ENCODE assay signal across 26 mouse cellular contexts in genomic region chr12:111457742-111458141, GRCm38 (mm10). TPM values are rescaled to one million over a fixed set of nuclear protein-coding genes. Genes with fewer than 3 reads are reported as not detected.
A peak's percentile ranks its signal among the peaks of the same experiment; 100 is the strongest.
DNase-seq lines count a peak whose midpoint lies in the region.
"Had no signal": no experiment of that assay in that cellular context is flagged by ENCODE, and none has a peak within 500 bp of the region (broad histone marks: within the 10 kb centered on the region; RNA-seq: fewer than 3 reads in every experiment).

No protein-coding gene starts in this region.

- peak; percentile 95 for DNase-seq in heart, adult 11 months
- DNase-seq in heart, postnatal 36 days, result no peak
- peak; percentile 51 to 66 for DNase-seq in heart, postnatal 10 days
- no peak for DNase-seq in heart, embryonic 10.5 days (ENCODE audit: low spot score)
- DNase-seq in skeletal muscle tissue, adult 2 months (ENCODE audit: low read depth, low spot score), result peak; percentile 61
- no peak for DNase-seq in embryo, embryonic 10 days (ENCODE audit: low spot score)
- DNase-seq: adrenal gland, adult 2 months; adrenal gland, postnatal 14 days; cerebellum, adult 11-12 months; cerebellum, adult 9-10 months; cerebellum, postnatal 14 days; forebrain, postnatal 0 days; gastrocnemius, postnatal 10 days; kidney, adult 2 months had no signal

- peaks cover 45% of the 10 kb centered on the region for H3K27me3 ChIP-seq in heart, embryonic 10.5 days (ENCODE audit: insufficient read depth, poor library complexity, severe bottlenecking)

- WGBS in heart, embryonic 10.5 days, result 66% methylated on average over 1 of the region's 1 CpGs
- WGBS in macrophage (ENCODE audit: missing documents), result 80% methylated on average over 1 of the region's 1 CpGs

- intact Hi-C loops in heart, postnatal 36 days (cut with DNase I), result loop anchor here (2.0 kb wide), 1 partner anchor 57 kb away; no protein-coding TSS in a partner anchor
- intact Hi-C loops in heart, postnatal 10 days (cut with DNase I), result no loop called here

- H3K27ac ChIP-seq in heart, embryonic 10.5 days, result no peak overlapping the region
- peak overlapping the region; percentile 80 for H3K27ac ChIP-seq in macrophage
- H3K27ac ChIP-seq: embryonic facial prominence, embryonic 12.5 days; embryonic facial prominence, embryonic 15.5 days; hindbrain, embryonic 12.5 days; hindbrain, embryonic 15.5 days had no signal

- H3K4me1 ChIP-seq in heart, embryonic 10.5 days, result peaks cover 36% of the 10 kb centered on the region

- H3K4me3 ChIP-seq in heart, embryonic 10.5 days, result no peak overlapping the region
- H3K4me3 ChIP-seq in macrophage (ENCODE audit: inconsistent target), result no peak overlapping the region
- H3K4me3 ChIP-seq: embryonic facial prominence, embryonic 12.5 days; embryonic facial prominence, embryonic 15.5 days; hindbrain, embryonic 12.5 days; hindbrain, embryonic 15.5 days had no signal

- no peaks in the 10 kb centered on the region for H3K9me3 ChIP-seq in heart, embryonic 10.5 days
- H3K9me3 ChIP-seq: embryonic facial prominence, embryonic 12.5 days; embryonic facial prominence, embryonic 15.5 days; hindbrain, embryonic 12.5 days; hindbrain, embryonic 15.5 days had no signal

- H3K36me3 ChIP-seq in heart, embryonic 10.5 days, result no peaks in the 10 kb centered on the region
- peaks cover 14% of the 10 kb centered on the region for H3K36me3 ChIP-seq in macrophage (ENCODE audit: inconsistent target)
- H3K36me3 ChIP-seq: embryonic facial prominence, embryonic 12.5 days; embryonic facial prominence, embryonic 15.5 days; hindbrain, embryonic 12.5 days; hindbrain, embryonic 15.5 days had no signal

- no peaks in the 10 kb centered on the region for H3K79me2 ChIP-seq in macrophage (ENCODE audit: inconsistent target)

RNA-seq across cellular contexts. Expression of gene Tnfaip2, which starts 15.5 kb away (rescaled TPM):
- total RNA-seq in heart, postnatal 36 days (2021), result 10 to 100 TPM; 32.7 to 38.8 TPM
- total RNA-seq in heart, postnatal 10 days (2021), result 10 to 100 TPM; 28.9 to 41.2 TPM
- 12.1 and 12.8 TPM in 2 replicates for polyA plus RNA-seq in heart, embryonic 10.5 days (2016; fragmentation: Nextera tagmentation; extraction: Ambion mirVana)
- total RNA-seq in macrophage (2018; cell fraction: chromatin; rRNA removed), result over 10,000 TPM in 4 of 26 experiments, 1,000 to 10,000 TPM in 18, 100 to 1,000 TPM in 4; 785 to 11,990 (median 4,844) TPM
- total RNA-seq in macrophage (2018; cell fraction: cytosol; rRNA removed), result 1,000 to 10,000 TPM in 8 of 26 experiments, 100 to 1,000 TPM in 18; 279 to 3,779 (median 516) TPM
- 1,000 to 10,000 TPM in 19 of 26 experiments, 100 to 1,000 TPM in 7; 417 to 7,545 (median 2,584) TPM for total RNA-seq in macrophage (2018; cell fraction: nucleus; rRNA removed)
- 127 to 339 TPM (median 289 TPM) in 3 replicates for polyA plus RNA-seq in macrophage (2018)
- polyA plus RNA-seq: CD4-positive, CD25-positive, alpha-beta regulatory T cell, adult 4 months had no signal

RNA-seq across cellular contexts. Expression of gene Gm266, which starts 27.9 kb away (rescaled TPM):
- total RNA-seq in heart, postnatal 36 days (2021), result under 1 TPM; 0.57 to 0.58 TPM
- total RNA-seq in heart, postnatal 10 days (2021), result 1 to 10 TPM; 2.2 to 2.4 TPM
- 4.6 and 15.2 TPM in 2 replicates for polyA plus RNA-seq in heart, embryonic 10.5 days (2016; fragmentation: Nextera tagmentation; extraction: Ambion mirVana)
- not detected for total RNA-seq in macrophage (2018; cell fraction: chromatin; rRNA removed)
- under 1 TPM in 2 of 26 experiments, not detected in 24; 0.10 to 0.14 TPM for total RNA-seq in macrophage (2018; cell fraction: cytosol; rRNA removed)
- total RNA-seq in macrophage (2018; cell fraction: nucleus; rRNA removed), result under 1 TPM in 1 of 26 experiments, not detected in 25; 0.86 TPM
- not detected in 3 replicates for polyA plus RNA-seq in macrophage (2018)
- total RNA-seq: adrenal gland, postnatal 14 days; hematopoietic stem cell, adult 5-6 weeks; MEL had no signal
- polyA plus RNA-seq: CD4-positive, CD25-positive, alpha-beta regulatory T cell, adult 4 months had no signal

RNA-seq across cellular contexts. Expression of gene Exoc3l4, which starts 40.9 kb away (rescaled TPM):
- total RNA-seq in heart, postnatal 36 days (2021), result 1 to 10 TPM; 2.9 to 3.0 TPM
- 1 to 10 TPM; 5.3 to 8.3 TPM for total RNA-seq in heart, postnatal 10 days (2021)
- polyA plus RNA-seq in heart, embryonic 10.5 days (2016; fragmentation: Nextera tagmentation; extraction: Ambion mirVana), result 14.5 and 14.6 TPM in 2 replicates
- 100 to 1,000 TPM in 1 of 26 experiments, 10 to 100 TPM in 23, 1 to 10 TPM in 2; 9.1 to 109 (median 30.7) TPM for total RNA-seq in macrophage (2018; cell fraction: chromatin; rRNA removed)
- 10 to 100 TPM in 20 of 26 experiments, 1 to 10 TPM in 6; 7.8 to 73.6 (median 15.0) TPM for total RNA-seq in macrophage (2018; cell fraction: cytosol; rRNA removed)
- 100 to 1,000 TPM in 4 of 26 experiments, 10 to 100 TPM in 20, 1 to 10 TPM in 2; 8.3 to 170 (median 42.3) TPM for total RNA-seq in macrophage (2018; cell fraction: nucleus; rRNA removed)
- 8.0 to 13.2 TPM (median 12.5 TPM) in 3 replicates for polyA plus RNA-seq in macrophage (2018)
- polyA plus RNA-seq: CD4-positive, CD25-positive, alpha-beta regulatory T cell, adult 4 months had no signal

RNA-seq across cellular contexts. Expression of gene Lbhd2, which starts 51.1 kb away (rescaled TPM):
- not detected for total RNA-seq in heart, postnatal 36 days (2021)
- total RNA-seq in heart, postnatal 10 days (2021), result not detected
- 0.21 and 0.30 TPM in 2 replicates for polyA plus RNA-seq in heart, embryonic 10.5 days (2016; fragmentation: Nextera tagmentation; extraction: Ambion mirVana)
- total RNA-seq in macrophage (2018; cell fraction: chromatin; rRNA removed), result not detected
- total RNA-seq in macrophage (2018; cell fraction: cytosol; rRNA removed), result not detected
- total RNA-seq in macrophage (2018; cell fraction: nucleus; rRNA removed), result not detected
- polyA plus RNA-seq in macrophage (2018), result not detected in 3 replicates
- total RNA-seq: hematopoietic stem cell, adult 5-6 weeks; MEL had no signal
- polyA plus RNA-seq: C2C12; CD4-positive, CD25-positive, alpha-beta regulatory T cell, adult 4 months; forebrain, embryonic 11.5 days; gonadal fat pad, adult 2 months; heart, postnatal 0 days had no signal

Comparison
In these comparisons a context has a peak if more than half of its experiments do, and no peak if none do; other contexts are left out.
1. DNase-seq: peak in heart, adult 11 months (single experiment), heart, postnatal 10 days (2 of 2) and skeletal muscle tissue, adult 2 months (single experiment); none in heart, postnatal 36 days (0 of 2), heart, embryonic 10.5 days (single experiment) and embryo, embryonic 10 days (single experiment).